Mouse (Mus musculus): ENCODE data around the gene Mia. TPM values are rescaled to one million over a fixed set of nuclear protein-coding genes. Genes with fewer than 3 reads are reported as not detected.

The Mia gene
- polyA plus RNA-seq, 1 experiment from 2014 or later = 4.8 TPM

DNA sequence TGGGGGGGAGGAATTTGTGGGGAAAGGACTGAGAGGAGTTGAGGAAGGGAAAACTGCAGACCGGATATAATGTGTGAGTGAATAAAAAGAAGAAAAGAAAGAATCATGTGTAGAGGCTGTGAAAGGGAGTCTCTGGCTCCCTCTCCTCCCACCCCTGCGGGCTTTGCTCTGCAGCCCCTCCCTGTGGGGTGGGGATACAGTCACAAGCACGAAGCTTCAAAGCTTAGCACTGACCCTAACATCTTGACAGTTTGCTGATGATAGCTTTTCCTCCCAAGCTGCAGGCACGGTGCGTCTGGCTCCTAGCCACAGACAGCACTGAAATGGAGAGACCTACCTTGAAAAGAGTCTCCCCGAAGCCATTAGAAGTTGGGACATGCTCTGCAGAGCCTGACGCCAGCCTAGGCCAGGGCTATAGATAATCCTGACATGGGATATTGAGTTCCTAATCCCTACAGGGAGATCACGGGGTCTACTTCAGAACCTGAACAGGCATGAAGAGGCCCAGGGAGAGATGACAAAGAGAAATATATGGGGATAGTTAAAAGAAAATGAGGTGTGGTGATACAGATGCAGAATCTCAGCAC lies 44.5 kb downstream of the Mia start:
- no peaks in the 10 kb centered on the region for H3K36me3 ChIP-seq
- peaks cover 7% of the 10 kb centered on the region for H3K9me3 ChIP-seq
- 67% methylated on average over 8 of the region's 8 CpGs for WGBS
- no peak overlapping the region for H3K4me2 ChIP-seq (replicated peaks)
- no peak for ATAC-seq (ENCODE audit: low FRiP score, low read depth)
- H3K9ac ChIP-seq = no peak overlapping the region
- no peaks in the 10 kb centered on the region for H3K4me1 ChIP-seq
- no peak overlapping the region for H3K27ac ChIP-seq
- H3K27me3 ChIP-seq (replicated peaks) = no peaks in the 10 kb centered on the region
- H3K4me3 ChIP-seq = no peak overlapping the region

DNA sequence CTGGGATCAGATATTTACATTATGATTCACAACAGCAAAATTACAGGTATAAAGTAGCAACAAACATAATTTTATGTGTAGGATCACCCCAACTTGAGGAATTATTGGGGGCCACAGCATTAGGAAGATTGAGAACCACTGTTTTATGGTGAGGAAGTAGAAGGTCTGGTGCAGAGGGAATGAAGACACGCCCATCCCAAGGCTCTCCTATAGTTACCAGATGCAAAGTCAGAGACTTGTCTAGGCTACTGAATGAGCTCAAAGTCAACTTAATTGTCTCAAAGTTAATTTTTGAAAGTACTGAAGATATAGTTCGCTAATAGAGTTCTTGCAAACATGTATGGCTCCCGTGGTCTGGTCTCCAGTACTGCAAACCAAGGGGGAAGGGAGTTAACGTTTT lies 47.2 kb downstream of the Mia start:
- Histone ChIP-seq H3K4me2 (replicated peaks) (no peak overlapping the region), H3K27me3 (replicated peaks) (no peaks in the 10 kb centered on the region), H3K27ac (no peak overlapping the region), H3K4me3 (no peak overlapping the region), H3K4me1 (no peaks in the 10 kb centered on the region), H3K9me3 (no peaks in the 10 kb centered on the region), H3K36me3 (no peaks in the 10 kb centered on the region), H3K9ac (no peak overlapping the region)
- 81% methylated on average over 4 of the region's 4 CpGs for WGBS
- ATAC-seq (ENCODE audit: low FRiP score, low read depth) = no peak

DNA sequence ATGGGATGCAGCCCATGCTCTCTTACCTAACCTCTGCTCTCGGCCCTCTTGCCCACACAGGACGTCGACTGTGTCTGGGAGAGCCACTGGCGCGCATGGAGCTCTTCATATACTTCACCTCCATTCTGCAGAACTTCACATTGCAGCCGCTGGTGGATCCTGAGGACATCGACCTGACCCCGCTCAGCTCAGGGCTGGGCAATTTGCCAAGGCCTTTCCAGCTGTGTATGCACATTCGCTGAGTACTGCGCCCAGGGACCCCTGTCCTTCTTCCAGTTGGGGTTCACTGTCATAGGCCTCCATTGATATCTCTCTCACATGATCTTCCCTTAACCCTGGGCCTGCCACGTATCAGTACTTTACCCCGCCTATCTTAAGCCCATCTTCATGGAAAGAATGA lies 47.8 kb downstream of the Mia start:
- Histone ChIP-seq H3K4me1 (no peaks in the 10 kb centered on the region), H3K4me2 (replicated peaks) (no peak overlapping the region), H3K27ac (no peak overlapping the region), H3K36me3 (no peaks in the 10 kb centered on the region), H3K27me3 (replicated peaks) (no peaks in the 10 kb centered on the region), H3K9ac (no peak overlapping the region), H3K4me3 (no peak overlapping the region), H3K9me3 (no peaks in the 10 kb centered on the region)
- WGBS = 73% methylated on average over 12 of the region's 12 CpGs
- ATAC-seq (ENCODE audit: low FRiP score, low read depth) = no peak

DNA sequence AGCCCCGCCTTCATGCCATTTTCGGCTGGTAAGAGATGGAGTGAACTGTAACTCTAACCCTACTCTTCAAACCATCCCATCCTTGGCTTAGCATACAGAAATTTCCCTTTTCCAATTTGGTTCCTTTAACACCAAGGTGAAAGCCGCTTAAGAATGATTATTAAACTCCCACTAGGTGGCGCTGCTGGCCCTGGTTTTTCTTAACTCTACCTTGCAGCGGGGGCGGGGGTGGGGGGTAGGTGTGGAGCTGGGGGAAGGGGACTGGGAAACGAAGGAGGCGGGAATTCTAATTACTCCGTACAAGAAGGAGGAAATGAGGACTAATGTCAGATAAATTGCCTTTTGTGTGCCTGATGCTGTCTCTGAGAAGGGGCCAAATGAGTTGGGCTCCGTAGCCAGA lies 48.4 kb downstream of the Mia start:
- no peaks in the 10 kb centered on the region for H3K36me3 ChIP-seq
- WGBS = 15% methylated on average over 10 of the region's 10 CpGs
- no peaks in the 10 kb centered on the region for H3K27me3 ChIP-seq (replicated peaks)
- H3K4me1 ChIP-seq = no peaks in the 10 kb centered on the region
- no peaks in the 10 kb centered on the region for H3K9me3 ChIP-seq
- H3K4me2 ChIP-seq (replicated peaks) = no peak overlapping the region
- no peak overlapping the region for H3K27ac ChIP-seq
- ATAC-seq (ENCODE audit: low FRiP score, low read depth) = no peak
- H3K4me3 ChIP-seq = no peak overlapping the region
- H3K9ac ChIP-seq = no peak overlapping the region

GRCm38 (mm10) chr7:27131387-27131786 lies 49.6 kb downstream of the Mia start:
- H3K4me1 ChIP-seq = no peaks in the 10 kb centered on the region
- no peak overlapping the region for H3K27ac ChIP-seq
- no peak overlapping the region for H3K4me2 ChIP-seq (replicated peaks)
- no peaks in the 10 kb centered on the region for H3K36me3 ChIP-seq
- no peaks in the 10 kb centered on the region for H3K9me3 ChIP-seq
- no peaks in the 10 kb centered on the region for H3K27me3 ChIP-seq (replicated peaks)
- H3K4me3 ChIP-seq = no peak overlapping the region
- no peak for ATAC-seq (ENCODE audit: low FRiP score, low read depth)
- 67% methylated on average over 2 of the region's 2 CpGs for WGBS
- H3K9ac ChIP-seq = no peak overlapping the region

DNA sequence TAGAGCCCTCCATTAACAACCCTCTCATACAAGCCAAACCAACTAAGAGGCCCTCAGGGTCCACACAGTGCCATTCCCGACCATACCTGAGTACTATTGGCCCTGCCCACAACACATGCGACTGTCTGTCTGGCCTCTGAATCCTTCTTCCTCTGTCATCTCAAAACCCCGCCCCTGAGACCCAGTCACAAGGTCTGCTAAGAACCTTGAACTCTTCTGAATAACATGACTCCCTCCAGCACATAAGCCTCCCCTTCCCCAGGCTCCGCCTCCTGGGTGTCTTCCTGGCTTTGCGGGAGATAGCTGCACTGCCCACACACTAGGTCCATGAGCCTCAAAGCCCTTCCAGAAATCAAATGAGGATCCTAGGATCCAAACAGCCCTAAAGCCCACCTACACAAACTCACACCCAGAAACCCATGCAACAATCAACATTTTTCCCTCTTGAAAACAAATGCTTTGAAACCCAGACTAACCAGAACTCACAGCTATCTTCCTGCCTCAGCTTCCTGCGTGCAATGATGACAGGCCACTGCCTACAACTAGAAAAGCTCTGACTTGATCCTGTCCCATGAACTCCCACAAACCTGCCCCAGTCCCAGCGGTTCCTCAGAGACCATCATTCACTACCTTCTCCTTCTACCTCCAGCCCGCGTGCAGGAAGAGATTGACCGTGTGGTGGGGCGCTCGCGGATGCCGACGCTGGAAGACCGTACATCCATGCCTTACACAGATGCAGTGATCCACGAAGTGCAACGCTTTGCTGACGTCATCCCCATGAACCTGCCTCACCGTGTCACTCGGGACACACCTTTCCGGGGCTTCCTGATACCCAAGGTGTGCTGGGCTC lies 50.2 kb downstream of the Mia start:
- no peak overlapping the region for H3K9ac ChIP-seq
- H3K27ac ChIP-seq = no peak overlapping the region
- H3K36me3 ChIP-seq = no peaks in the 10 kb centered on the region
- H3K4me2 ChIP-seq (replicated peaks) = no peak overlapping the region
- H3K4me1 ChIP-seq = no peaks in the 10 kb centered on the region
- no peaks in the 10 kb centered on the region for H3K27me3 ChIP-seq (replicated peaks)
- H3K4me3 ChIP-seq = no peak overlapping the region
- WGBS = 87% methylated on average over 22 of the region's 22 CpGs
- H3K9me3 ChIP-seq = no peaks in the 10 kb centered on the region
- ATAC-seq (ENCODE audit: low FRiP score, low read depth) = no peak

DNA sequence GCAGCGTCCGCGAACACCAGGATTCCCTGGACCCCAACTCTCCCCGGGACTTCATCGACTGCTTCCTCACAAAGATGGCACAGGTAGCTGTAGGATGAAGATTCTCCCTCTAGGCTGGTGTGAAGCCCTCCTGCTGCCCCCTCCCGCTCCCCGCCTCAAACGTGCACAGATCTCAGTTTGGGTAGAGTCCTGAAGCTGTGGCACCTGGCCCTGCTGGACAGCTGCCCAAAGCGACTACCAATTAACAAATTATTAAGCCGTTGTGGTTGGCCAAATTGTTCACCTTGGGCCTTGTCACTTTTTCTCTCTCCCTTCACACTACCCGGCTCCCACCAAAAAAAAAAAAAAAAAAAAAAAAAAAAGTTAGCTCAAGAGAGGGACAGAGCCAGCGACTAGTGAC lies 51.1 kb downstream of the Mia start:
- ATAC-seq (ENCODE audit: low FRiP score, low read depth) = no peak
- H3K4me3 ChIP-seq = no peak overlapping the region
- H3K4me1 ChIP-seq = no peaks in the 10 kb centered on the region
- H3K9me3 ChIP-seq = no peaks in the 10 kb centered on the region
- H3K4me2 ChIP-seq (replicated peaks) = no peak overlapping the region
- no peak overlapping the region for H3K9ac ChIP-seq
- H3K27ac ChIP-seq = no peak overlapping the region
- WGBS = 90% methylated on average over 12 of the region's 12 CpGs
- no peaks in the 10 kb centered on the region for H3K36me3 ChIP-seq
- H3K27me3 ChIP-seq (replicated peaks) = no peaks in the 10 kb centered on the region

MicroRNAs encoded within 50 kb of the gene (microRNA counts, 519-probe panel; counts per million panel counts)
- microRNA mmu-miR-1191 = 342 counts per million, percentile 67 among the panel's probes with 10 or more counts

Small RNA genes within 50 kb of the gene (microRNA-seq; reads per million reads assigned to microRNA genes)
- gene Mir1191 = 7.9 reads per million, percentile 20 among the genes with 10 or more reads in this experiment
- gene Mir3101 = not detected

Other genes starting within 250 kb of the Mia start
- not detected in 2 replicates for gene Cyp2a22, start 241.8 kb downstream of the Mia start, polyA plus RNA-seq (2016; fragmentation: Nextera tagmentation; extraction: Ambion mirVana)
- gene Cyp2a12, start 152.1 kb downstream of the Mia start, polyA plus RNA-seq (2016; fragmentation: Nextera tagmentation; extraction: Ambion mirVana) = not detected in 2 replicates
- not detected in 2 replicates for gene Cyp2f2, start 61.2 kb downstream of the Mia start, polyA plus RNA-seq (2016; fragmentation: Nextera tagmentation; extraction: Ambion mirVana)
- 0.11 and 0.15 TPM in 2 replicates for gene Cyp2t4, start 27.4 kb downstream of the Mia start, polyA plus RNA-seq (2016; fragmentation: Nextera tagmentation; extraction: Ambion mirVana)
- 99.6 TPM in 2 replicates for gene Egln2, start 14.4 kb downstream of the Mia start, polyA plus RNA-seq (2016; fragmentation: Nextera tagmentation; extraction: Ambion mirVana)
- gene Rab4b, start 2.3 kb downstream of the Mia start, polyA plus RNA-seq (2016; fragmentation: Nextera tagmentation; extraction: Ambion mirVana) = 97.7 and 100 TPM in 2 replicates
- gene Gm21983, start 71 bp downstream of the Mia start, polyA plus RNA-seq (2016; fragmentation: Nextera tagmentation; extraction: Ambion mirVana) = 0.42 TPM in 2 replicates
- 3.7 TPM in 2 replicates for gene BC024978, start 14.6 kb upstream of the Mia start, polyA plus RNA-seq (2016; fragmentation: Nextera tagmentation; extraction: Ambion mirVana)
- gene Snrpa, start 15.1 kb upstream of the Mia start, polyA plus RNA-seq (2016; fragmentation: Nextera tagmentation; extraction: Ambion mirVana) = 259 and 260 TPM in 2 replicates
- 8.2 and 10.4 TPM in 2 replicates for gene Itpkc, start 47.5 kb upstream of the Mia start, polyA plus RNA-seq (2016; fragmentation: Nextera tagmentation; extraction: Ambion mirVana)
- 19.5 and 20.5 TPM in 2 replicates for gene Coq8b, start 51.9 kb upstream of the Mia start, polyA plus RNA-seq (2016; fragmentation: Nextera tagmentation; extraction: Ambion mirVana)
- gene Numbl, start 77.3 kb upstream of the Mia start, polyA plus RNA-seq (2016; fragmentation: Nextera tagmentation; extraction: Ambion mirVana) = 62.3 and 67.8 TPM in 2 replicates
- gene Ltbp4, start 156.5 kb upstream of the Mia start, polyA plus RNA-seq (2016; fragmentation: Nextera tagmentation; extraction: Ambion mirVana) = 6.1 and 9.9 TPM in 2 replicates
- 68.6 and 68.9 TPM in 2 replicates for gene Shkbp1, start 174.9 kb upstream of the Mia start, polyA plus RNA-seq (2016; fragmentation: Nextera tagmentation; extraction: Ambion mirVana)
- 0.40 TPM in 1 of 2 replicates, not detected in the other for gene Gm20479, start 176.3 kb upstream of the Mia start, polyA plus RNA-seq (2016; fragmentation: Nextera tagmentation; extraction: Ambion mirVana)

Data from neural tube, embryonic 12.5 days (tissue).